16 mouse cellular contexts compared by ENCODE assay signal in genomic region chr4:84308226-84308862, GRCm38 (mm10).
DNase-seq lines count a peak whose midpoint lies in the region; ATAC-seq and TF ChIP-seq lines count a peak whose summit lies in the region.
"Had no signal": no experiment of that assay in that cellular context is flagged by ENCODE, and none has a peak within 500 bp of the region (broad histone marks: within the 10 kb centered on the region; RNA-seq: fewer than 3 reads in every experiment).

No protein-coding gene starts in this region.

- no peak for ATAC-seq in hindbrain, embryonic 13.5 days (ENCODE audit: low FRiP score)
- ATAC-seq in hindbrain, postnatal 0 days: no peak
- peak; percentile 89 for ATAC-seq in granulocyte monocyte progenitor cell, adult 5-6 weeks (replicated peaks; ENCODE audit: poor library complexity, severe bottlenecking)

- H3K4me3 ChIP-seq in hindbrain, embryonic 13.5 days: no peak overlapping the region
- no peak overlapping the region for H3K4me3 ChIP-seq in hindbrain, postnatal 0 days (ENCODE audit: low read length)
- H3K4me3 ChIP-seq: gastrocnemius, adult 2 months; heart, embryonic 10.5 days; hindbrain, embryonic 15.5 days; limb, embryonic 13.5 days had no signal

- H3K27me3 ChIP-seq in hindbrain, embryonic 13.5 days: 0 out of 2 replicates have a peak, but pooled peaks cover 5% of the 10 kb centered on the region
- no peaks in the 10 kb centered on the region for H3K27me3 ChIP-seq in hindbrain, postnatal 0 days (ENCODE audit: insufficient read depth, low read length)
- H3K27me3 ChIP-seq: hindbrain, embryonic 15.5 days; limb, embryonic 13.5 days had no signal

- DNase-seq in hindbrain, postnatal 0 days (ENCODE audit: low spot score): no peak
- DNase-seq in retina, postnatal 1 day: peak; percentile 6
- DNase-seq in retina, embryonic 14.5 days (ENCODE audit: low spot score): no peak
- no peak for DNase-seq in spleen, postnatal 36 days (ENCODE audit: low spot score in 2 of 2)
- DNase-seq in heart, postnatal 36 days: no peak
- DNase-seq: cerebellum, adult 11-12 months; gastrocnemius, adult 2 months; kidney, postnatal 14 days; lung, adult 2 months; thymus, postnatal 14 days had no signal

- peaks cover 6% of the 10 kb centered on the region; the same call in 1 of the 2 replicates for H3K4me1 ChIP-seq in hindbrain, embryonic 13.5 days (replicated peaks)
- no peaks in the 10 kb centered on the region for H3K4me1 ChIP-seq in hindbrain, postnatal 0 days (ENCODE audit: insufficient read depth, low read length)
- H3K4me1 ChIP-seq: hindbrain, embryonic 15.5 days had no signal

- no peak overlapping the region for H3K4me2 ChIP-seq in hindbrain, embryonic 13.5 days
- no peak overlapping the region for H3K4me2 ChIP-seq in hindbrain, postnatal 0 days (ENCODE audit: low read depth, low read length)
- H3K4me2 ChIP-seq: hindbrain, embryonic 15.5 days; limb, embryonic 13.5 days had no signal

- intact Hi-C loops in heart, postnatal 36 days (cut with DNase I): no loop called here

- H3K27ac ChIP-seq in hindbrain, embryonic 13.5 days: peak overlapping the region; percentile 10; the same call in 1 of the 2 replicates
- no peak overlapping the region for H3K27ac ChIP-seq in hindbrain, postnatal 0 days
- H3K27ac ChIP-seq: gastrocnemius, adult 2 months; heart, embryonic 10.5 days; hindbrain, embryonic 15.5 days; limb, embryonic 13.5 days had no signal

- H3K9me3 ChIP-seq in hindbrain, embryonic 13.5 days: no peaks in the 10 kb centered on the region
- H3K9me3 ChIP-seq in hindbrain, postnatal 0 days (ENCODE audit: low read length): no peaks in the 10 kb centered on the region
- H3K9me3 ChIP-seq: heart, embryonic 10.5 days; hindbrain, embryonic 15.5 days; limb, embryonic 13.5 days had no signal

- no peak overlapping the region for H3K9ac ChIP-seq in hindbrain, embryonic 13.5 days
- no peak overlapping the region for H3K9ac ChIP-seq in hindbrain, postnatal 0 days (replicated peaks; ENCODE audit: low read length)
- H3K9ac ChIP-seq: hindbrain, embryonic 15.5 days; limb, embryonic 13.5 days had no signal

- H3K36me3 ChIP-seq in hindbrain, embryonic 13.5 days: no peaks in the 10 kb centered on the region
- H3K36me3 ChIP-seq in hindbrain, postnatal 0 days (ENCODE audit: insufficient read depth, low read length): no peaks in the 10 kb centered on the region
- H3K36me3 ChIP-seq: G1E; heart, embryonic 10.5 days; hindbrain, embryonic 15.5 days; limb, embryonic 13.5 days had no signal

- TF ChIP-seq CTCF in hindbrain, postnatal 0 days (IDR thresholded peaks at IDR 0.05; ENCODE audit: low read depth): no peak

- WGBS in hindbrain, embryonic 13.5 days: 18% methylated on average over 4 of the region's 4 CpGs
- whole genome bisulfite sequencing in hindbrain, postnatal 0 days: 21% methylated on average over 4 of the region's 4 CpGs
